Mouse (Mus musculus) G1E (cell line): Measurements from ENCODE around the gene Smg6. TPM values are rescaled to one million over a fixed set of nuclear protein-coding genes. Genes with fewer than 3 reads are reported as not detected.

ENCODE experiments used
- ATAC-seq: 2 replicates; pipeline ENCODE4 v1.8.0; 2016; ENCODE audit warnings: mild to moderate bottlenecking; ENCODE audit not compliant: insufficient number of reproducible peaks, poor library complexity, low FRiP score, severe bottlenecking; ENCODE audit errors: extremely low read depth
- DNase-seq: peaks from one replicate; pipeline ENCODE4 v3.0.0; 2012; ENCODE audit warnings: low spot score
- H3K27me3 ChIP-seq: 2 replicates; pipeline ENCODE4 v1.6.1; 2012; ENCODE audit warnings: mild to moderate bottlenecking, low read length, inconsistent platforms; ENCODE audit not compliant: insufficient read depth
- H3K36me3 ChIP-seq: replicated peaks from 2 replicates; pipeline ENCODE3; 2012; ENCODE audit warnings: mild to moderate bottlenecking, inconsistent platforms
- H3K4me1 ChIP-seq: 2 replicates; pipeline ENCODE4 v1.6.1; 2012; ENCODE audit warnings: low read depth, low read length, inconsistent platforms, mixed read lengths; ENCODE audit not compliant: insufficient read depth
- H3K4me3 ChIP-seq: 2 replicates; pipeline ENCODE4 v1.5.1; 2012; ENCODE audit warnings: low read depth, mild to moderate bottlenecking, inconsistent platforms, low read length, moderate library complexity, mixed read lengths
- H3K9me3 ChIP-seq: replicated peaks from 2 replicates; pipeline ENCODE4 v1.6.1; 2012; ENCODE audit warnings: inconsistent platforms
- CTCF ChIP-seq: IDR thresholded peaks from 2 replicates; pipeline ENCODE4 v1.5.1; 2012; ENCODE audit warnings: low read depth, low read length, inconsistent platforms, mixed read lengths
- GATA1 ChIP-seq: IDR thresholded peaks from 2 replicates; pipeline ENCODE4 v1.6.1; 2012; ENCODE audit warnings: borderline replicate concordance, low read length, inconsistent platforms, mixed read lengths
- GATA2 ChIP-seq: IDR thresholded peaks from 2 replicates; pipeline ENCODE4 v1.6.1; 2012; ENCODE audit warnings: low read depth, low read length, inconsistent platforms, borderline replicate concordance
- POLR2AphosphoS5 ChIP-seq: IDR thresholded peaks from 2 replicates; pipeline ENCODE4 v1.6.1; 2012; ENCODE audit warnings: low read depth, low read length, inconsistent platforms; ENCODE audit not compliant: insufficient replicate concordance
- TAL1 ChIP-seq: conservative IDR thresholded peaks from 2 replicates; pipeline ENCODE4 v1.6.1; 2012; ENCODE audit warnings: low read depth, low read length, inconsistent platforms, mixed read lengths
- polyA plus RNA-seq: library from polyadenylated mRNA; stranded (reverse); fragments of >175 nt; gene quantifications from 2 replicates; pipeline ENCODE4 v1.2.3, GENCODE M21; 2012
- total RNA-seq, 2 experiments: library from RNA; stranded (forward) in 1 of 2; stranded (reverse) in 1 of 2; fragments of 200-1000 nt in 1 of 2; fragments of >200 nt in 1 of 2; fragmentation: Nextera tagmentation in 1 of 2; gene quantifications; 2 replicates each; pipeline ENCODE4 v1.2.3; 2014 to 2017

The Smg6 gene
- total and polyA plus RNA-seq, 3 experiments, result 17.4 to 54.3 (median 42.1) TPM

DNA sequence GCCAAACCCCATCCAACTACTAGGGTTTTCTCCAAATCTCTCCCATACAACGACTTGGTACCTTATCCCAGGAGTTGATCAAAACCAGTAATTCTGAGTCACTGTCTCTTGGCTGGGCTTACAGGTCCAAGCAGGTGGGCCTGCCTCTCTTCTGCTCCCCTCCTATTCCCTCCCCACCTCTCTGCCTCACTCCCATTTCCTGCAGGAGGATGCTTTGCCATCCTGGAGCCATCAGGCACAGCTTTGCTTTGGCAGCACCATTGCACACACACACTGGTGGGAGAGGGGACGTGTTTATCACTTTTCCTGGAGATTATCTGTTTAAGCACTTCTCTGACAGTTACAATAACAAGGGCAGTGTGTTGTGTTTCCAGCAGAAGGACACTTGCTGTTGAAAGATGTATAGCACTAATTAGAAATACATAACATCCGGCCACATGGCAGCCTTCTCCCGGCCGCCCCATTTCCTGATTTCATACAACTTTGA, 108.0 kb downstream of the Smg6 start:
- ATAC-seq, result no peak
- TF ChIP-seq CTCF (no peak), GATA1 (no peak), POLR2AphosphoS5 (no peak), TAL1 (no peak), GATA2 (no peak)
- no peak overlapping the region for H3K4me3 ChIP-seq

DNA sequence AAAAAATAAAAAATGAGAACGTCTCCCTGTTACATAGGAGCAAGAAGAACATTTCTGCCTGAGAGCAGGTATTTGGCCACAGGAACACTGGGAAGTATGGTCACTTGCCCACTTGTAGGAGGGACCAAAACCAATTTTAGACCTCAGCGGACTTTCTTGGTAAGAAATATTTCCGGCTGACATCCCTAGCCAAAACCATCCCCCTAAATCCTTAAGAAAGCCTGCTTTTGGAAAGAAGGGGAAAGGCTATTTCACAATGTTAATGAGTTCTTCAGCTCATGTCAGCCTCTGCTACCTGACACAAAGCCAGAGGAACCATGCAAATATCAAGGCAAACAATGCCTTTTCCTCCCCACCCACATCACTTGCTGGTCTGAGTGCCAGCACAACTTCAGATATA, 108.5 kb downstream of the Smg6 start:
- Histone ChIP-seq H3K27me3 (no peaks in the 10 kb centered on the region), H3K4me3 (no peak overlapping the region), H3K36me3 (peaks cover 57% of the 10 kb centered on the region), H3K4me1 (no peaks in the 10 kb centered on the region), H3K9me3 (no peaks in the 10 kb centered on the region)
- DNase-seq (no peak), ATAC-seq (no peak)
- TF ChIP-seq CTCF, result no peak
- TF ChIP-seq TAL1, result no peak
- TF ChIP-seq GATA2, result no peak
- no peak for TF ChIP-seq POLR2AphosphoS5
- TF ChIP-seq GATA1, result no peak

More for the DNA sequence above, 108.0 kb downstream of the Smg6 start:
- Histone ChIP-seq H3K9me3 (no peaks in the 10 kb centered on the region), H3K36me3 (peaks cover 52% of the 10 kb centered on the region), H3K4me1 (no peaks in the 10 kb centered on the region), H3K27me3 (no peaks in the 10 kb centered on the region)
- DNase-seq, result no peak

DNA sequence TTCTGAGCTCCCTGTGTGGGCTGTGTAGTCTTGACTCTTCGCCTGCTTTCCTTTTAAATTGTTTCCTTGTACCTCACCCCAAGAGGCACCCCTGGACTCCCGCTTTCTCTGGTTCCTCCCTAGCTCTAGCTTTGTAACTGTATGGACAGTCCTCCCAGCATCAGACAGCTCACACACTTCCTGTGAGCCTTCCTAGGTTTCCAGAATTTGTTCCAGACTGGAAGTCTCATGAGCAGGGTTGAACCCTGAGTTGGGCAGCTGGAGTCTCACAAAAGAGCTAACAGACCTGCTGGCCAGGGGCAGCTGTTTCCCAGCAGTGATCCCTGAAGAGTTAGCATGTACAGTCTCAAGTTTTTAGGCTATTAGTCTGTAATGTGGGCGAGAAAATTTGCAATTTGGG, 118.7 kb downstream of the Smg6 start:
- no peak for TF ChIP-seq GATA1
- no peak for TF ChIP-seq CTCF
- TF ChIP-seq TAL1, result no peak
- TF ChIP-seq POLR2AphosphoS5, result no peak
- no peak overlapping the region for H3K4me3 ChIP-seq
- ATAC-seq (no peak), DNase-seq (no peak)
- H3K27me3 ChIP-seq, result no peaks in the 10 kb centered on the region
- no peaks in the 10 kb centered on the region for H3K4me1 ChIP-seq
- H3K36me3 ChIP-seq, result peaks cover 81% of the 10 kb centered on the region
- no peaks in the 10 kb centered on the region for H3K9me3 ChIP-seq

DNA sequence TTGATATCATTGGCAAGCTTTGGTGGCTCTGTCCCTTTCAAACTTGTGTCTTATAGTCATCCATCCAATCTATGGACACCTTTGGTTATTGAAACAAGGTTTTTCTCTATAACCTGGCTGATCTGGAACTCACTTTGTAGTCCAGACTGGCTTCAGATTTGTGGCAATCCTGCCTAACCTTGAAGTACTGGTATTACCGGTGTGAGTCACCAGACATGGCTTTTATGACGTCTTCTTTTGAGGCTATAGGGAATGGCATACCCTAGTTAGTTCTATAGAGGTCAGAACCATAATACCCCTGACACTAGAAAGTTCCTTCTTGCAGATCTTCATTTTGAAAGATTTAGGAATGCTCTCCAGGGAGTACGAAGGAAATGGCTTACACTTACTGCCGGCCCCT, 120.2 kb downstream of the Smg6 start:
- Histone ChIP-seq H3K4me1 (no peaks in the 10 kb centered on the region), H3K36me3 (peaks cover 85% of the 10 kb centered on the region), H3K4me3 (no peak overlapping the region), H3K9me3 (no peaks in the 10 kb centered on the region), H3K27me3 (no peaks in the 10 kb centered on the region)
- TF ChIP-seq GATA1 (no peak), TAL1 (no peak), CTCF (no peak), GATA2 (no peak)
- ATAC-seq (no peak), DNase-seq (no peak)

DNA sequence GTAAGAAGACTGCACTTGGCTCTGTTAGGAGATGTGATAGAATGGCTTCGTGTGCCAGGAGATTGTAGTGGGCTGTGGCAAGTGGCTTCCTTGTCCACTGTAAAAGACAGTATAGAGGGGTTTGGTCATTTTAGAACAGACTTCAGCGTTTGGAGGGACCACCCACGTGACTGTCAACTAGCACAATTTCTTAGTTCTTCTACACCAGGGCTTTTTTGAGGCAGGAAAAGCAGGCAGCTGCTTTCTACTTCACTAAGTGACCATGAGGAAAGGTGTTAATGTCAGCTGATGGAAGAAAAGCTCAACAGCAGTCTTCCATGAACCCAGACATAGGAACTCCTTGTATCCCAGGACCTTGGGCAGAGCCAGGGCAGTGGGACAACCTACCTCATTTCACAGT, 121.0 kb downstream of the Smg6 start:
- TF ChIP-seq GATA2 (no peak), GATA1 (no peak), TAL1 (no peak), POLR2AphosphoS5 (no peak), CTCF (no peak)
- no peak for DNase-seq
- H3K9me3 ChIP-seq, result no peaks in the 10 kb centered on the region

DNA sequence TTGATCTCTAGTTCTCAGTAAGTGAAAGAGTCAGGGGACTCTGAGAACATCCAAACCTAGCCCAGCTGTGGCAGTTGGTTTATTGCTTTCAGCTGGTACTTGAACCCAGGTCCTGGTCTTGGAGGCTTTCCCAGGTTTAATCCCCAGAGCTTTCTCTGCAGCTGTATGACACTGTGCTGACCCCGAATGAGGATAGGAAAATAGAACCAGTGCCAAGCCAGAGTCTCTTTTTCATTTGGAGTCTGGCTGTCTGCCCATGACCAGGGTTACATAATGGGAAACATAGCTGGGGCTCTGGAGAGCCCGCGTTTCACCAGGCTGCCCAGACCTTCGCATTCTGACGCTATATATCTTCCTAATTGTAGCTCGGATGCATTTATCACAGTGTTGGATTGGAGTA, 121.4 kb downstream of the Smg6 start:
- DNase-seq, result no peak
- H3K27me3 ChIP-seq, result no peaks in the 10 kb centered on the region
- no peak for ATAC-seq
- TF ChIP-seq GATA1 (no peak), GATA2 (no peak), CTCF (no peak), TAL1 (no peak), POLR2AphosphoS5 (no peak)
- H3K9me3 ChIP-seq, result no peaks in the 10 kb centered on the region
- no peak overlapping the region for H3K4me3 ChIP-seq
- H3K4me1 ChIP-seq, result no peaks in the 10 kb centered on the region
- peaks cover 86% of the 10 kb centered on the region for H3K36me3 ChIP-seq

More for the DNA sequence above, 121.0 kb downstream of the Smg6 start:
- ATAC-seq, result no peak
- Histone ChIP-seq H3K4me1 (no peaks in the 10 kb centered on the region), H3K4me3 (no peak overlapping the region), H3K27me3 (no peaks in the 10 kb centered on the region), H3K36me3 (peaks cover 86% of the 10 kb centered on the region)

DNA sequence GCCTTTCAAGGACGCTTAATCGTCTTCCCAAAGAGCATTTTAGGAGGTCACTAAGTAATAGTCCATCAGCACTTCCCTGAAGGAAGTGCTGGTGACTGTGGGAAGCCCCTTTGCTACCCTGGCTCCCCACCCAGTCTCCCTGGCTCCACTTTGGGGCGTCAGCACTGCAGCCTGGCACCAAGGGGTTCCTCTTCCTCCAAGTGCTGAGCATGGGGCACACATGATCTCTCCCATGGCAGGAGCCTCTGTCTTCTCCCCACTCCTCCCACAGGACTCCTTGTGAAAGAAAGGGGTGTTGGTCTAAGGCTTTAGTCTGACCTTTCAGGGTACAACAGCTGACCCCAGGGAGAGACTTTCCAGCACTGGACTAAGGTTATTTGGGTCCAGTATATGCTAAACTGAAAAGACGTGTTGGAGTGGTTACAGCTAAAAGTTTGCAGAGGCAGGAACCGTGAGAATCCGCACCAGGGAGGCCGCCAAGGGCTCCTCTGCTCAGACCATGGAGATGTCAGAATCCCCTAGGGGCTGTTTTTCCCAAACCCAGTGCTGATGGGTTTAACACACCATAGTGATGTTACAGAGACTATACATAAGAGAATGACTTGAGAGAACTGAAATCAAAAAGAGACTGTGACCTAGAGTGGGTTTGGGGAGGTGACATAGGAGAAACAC, 122.2 kb downstream of the Smg6 start:
- no peaks in the 10 kb centered on the region for H3K4me1 ChIP-seq
- no peaks in the 10 kb centered on the region for H3K9me3 ChIP-seq
- TF ChIP-seq TAL1 (no peak), POLR2AphosphoS5 (no peak), GATA1 (no peak), GATA2 (no peak), CTCF (no peak)
- ATAC-seq (no peak), DNase-seq (no peak)
- H3K4me3 ChIP-seq, result no peak overlapping the region
- H3K27me3 ChIP-seq, result no peaks in the 10 kb centered on the region
- H3K36me3 ChIP-seq, result peaks cover 84% of the 10 kb centered on the region
